Mouse (Mus musculus): ENCODE data around the gene Gata3. TPM values are rescaled to one million over a fixed set of nuclear protein-coding genes. Genes with fewer than 3 reads are reported as not detected.

Gene Gata3
- polyA plus RNA-seq, 1 experiment = 15.4 TPM

- no peaks in the 10 kb centered on the region for H3K4me1 ChIP-seq (ENCODE audit: control insufficient read depth, insufficient read depth, low read length)
Observed at GRCm38 (mm10) chr2:9833712-9834111, 56.1 kb downstream of the Gata3 start.

DNA sequence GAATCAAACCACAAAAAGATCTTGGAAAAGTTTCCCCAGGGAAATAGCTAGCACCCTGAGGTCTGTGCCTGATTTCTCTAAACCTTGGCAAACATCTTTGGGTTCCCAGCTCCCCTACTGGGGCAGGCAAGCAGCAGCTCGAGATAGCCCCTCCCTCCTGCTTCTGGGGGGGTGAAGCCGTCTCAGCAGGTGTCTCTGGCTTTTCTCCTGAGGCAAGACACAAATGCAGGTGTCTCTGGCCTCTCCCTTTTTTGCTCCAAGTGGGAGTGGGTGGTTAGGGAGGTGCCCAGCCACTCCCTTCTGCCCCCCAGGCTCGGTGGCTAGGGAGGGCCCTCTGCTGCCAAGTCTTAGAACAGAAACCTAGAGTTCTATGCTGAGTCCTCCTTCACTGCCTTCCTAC lies 62.2 kb downstream of the Gata3 start:
- no peak overlapping the region for H3K4me3 ChIP-seq (ENCODE audit: insufficient read depth, low read depth, low read length)
- 25% methylated on average over 3 of the region's 3 CpGs for WGBS
- no peak overlapping the region for H3K27ac ChIP-seq (ENCODE audit: insufficient read depth, low read depth, low read length)
- TF ChIP-seq POLR2A (IDR thresholded peaks at IDR 0.05; ENCODE audit: low read depth, low read length) (no peak), CTCF (conservative IDR thresholded peaks at IDR 0.05; ENCODE audit: insufficient read depth, insufficient read length, low read depth, low read length) (no peak)
- no peaks in the 10 kb centered on the region for H3K4me1 ChIP-seq (ENCODE audit: control insufficient read depth, insufficient read depth, low read length)
- H3K36me3 ChIP-seq (ENCODE audit: control insufficient read depth, insufficient read depth, low read length) = no peaks in the 10 kb centered on the region
- no peaks in the 10 kb centered on the region for H3K27me3 ChIP-seq (replicated peaks; ENCODE audit: control insufficient read depth, insufficient read depth, low read length)
- no peak for DNase-seq

More at GRCm38 (mm10) chr2:9833712-9834111, 56.1 kb downstream of the Gata3 start:
- no peak for DNase-seq
- H3K27ac ChIP-seq (ENCODE audit: insufficient read depth, low read depth, low read length) = no peak overlapping the region
- 30% methylated on average over 7 of the region's 7 CpGs for WGBS
- no peaks in the 10 kb centered on the region for H3K36me3 ChIP-seq (ENCODE audit: control insufficient read depth, insufficient read depth, low read length)
- H3K4me3 ChIP-seq (ENCODE audit: insufficient read depth, low read depth, low read length) = no peak overlapping the region
- no peak for TF ChIP-seq CTCF (conservative IDR thresholded peaks at IDR 0.05; ENCODE audit: insufficient read depth, insufficient read length, low read depth, low read length)
- H3K27me3 ChIP-seq (replicated peaks; ENCODE audit: control insufficient read depth, insufficient read depth, low read length) = no peaks in the 10 kb centered on the region

- H3K4me1 ChIP-seq (ENCODE audit: control insufficient read depth, insufficient read depth, low read length) = no peaks in the 10 kb centered on the region
- no peaks in the 10 kb centered on the region for H3K36me3 ChIP-seq (ENCODE audit: control insufficient read depth, insufficient read depth, low read length)
- TF ChIP-seq CTCF (conservative IDR thresholded peaks at IDR 0.05; ENCODE audit: insufficient read depth, insufficient read length, low read depth, low read length) (no peak), POLR2A (IDR thresholded peaks at IDR 0.05; ENCODE audit: low read depth, low read length) (no peak)
- no peaks in the 10 kb centered on the region for H3K27me3 ChIP-seq (replicated peaks; ENCODE audit: control insufficient read depth, insufficient read depth, low read length)
- 75% methylated on average over 8 of the region's 8 CpGs for WGBS
- no peak for DNase-seq
- H3K4me3 ChIP-seq (ENCODE audit: insufficient read depth, low read depth, low read length) = no peak overlapping the region
- H3K27ac ChIP-seq (ENCODE audit: insufficient read depth, low read depth, low read length) = no peak overlapping the region
Observed at GRCm38 (mm10) chr2:9820611-9821010, 69.2 kb downstream of the Gata3 start.

GRCm38 (mm10) chr2:9818177-9818785 lies 71.6 kb downstream of the Gata3 start:
- WGBS = 69% methylated on average over 7 of the region's 7 CpGs
- Histone ChIP-seq H3K4me1 (ENCODE audit: control insufficient read depth, insufficient read depth, low read length) (no peaks in the 10 kb centered on the region), H3K27ac (ENCODE audit: insufficient read depth, low read depth, low read length) (no peak overlapping the region), H3K27me3 (replicated peaks; ENCODE audit: control insufficient read depth, insufficient read depth, low read length) (no peaks in the 10 kb centered on the region), H3K4me3 (ENCODE audit: insufficient read depth, low read depth, low read length) (no peak overlapping the region), H3K36me3 (ENCODE audit: control insufficient read depth, insufficient read depth, low read length) (no peaks in the 10 kb centered on the region)
- TF ChIP-seq POLR2A (IDR thresholded peaks at IDR 0.05; ENCODE audit: low read depth, low read length) (no peak), CTCF (conservative IDR thresholded peaks at IDR 0.05; ENCODE audit: insufficient read depth, insufficient read length, low read depth, low read length) (no peak)
- DNase-seq = peak; percentile 3

Other genes with a start within 250 kb of the Gata3 start
- 0.39 and 1.4 TPM in 2 replicates for gene 4930412O13Rik, start 8.8 kb downstream of the Gata3 start, polyA plus RNA-seq (2012; rRNA removed)
- 1.6 and 2.8 TPM in 2 replicates for gene 9230102O04Rik, start 494 bp downstream of the Gata3 start, polyA plus RNA-seq (2012; rRNA removed)
- 5.3 and 6.5 TPM in 2 replicates for gene Taf3, start 158.6 kb upstream of the Gata3 start, polyA plus RNA-seq (2012; rRNA removed)
- gene Atp5c1, start 190.5 kb upstream of the Gata3 start, polyA plus RNA-seq (2012; rRNA removed) = 786 and 1,002 TPM in 2 replicates
- gene Kin, start 190.6 kb upstream of the Gata3 start, polyA plus RNA-seq (2012; rRNA removed) = 3.2 and 4.6 TPM in 2 replicates
- 0.78 and 1.0 TPM in 2 replicates for gene Itih2, start 241.4 kb upstream of the Gata3 start, polyA plus RNA-seq (2012; rRNA removed)

All from kidney, adult 2 months (tissue).